Mouse (Mus musculus): Measurements from ENCODE around the gene Slc34a1. TPM values are rescaled to one million over a fixed set of nuclear protein-coding genes. Genes with fewer than 3 reads are reported as not detected.

Gene Slc34a1
- polyA plus RNA-seq, 1 experiment from 2014 or later, result not detected

DNA sequence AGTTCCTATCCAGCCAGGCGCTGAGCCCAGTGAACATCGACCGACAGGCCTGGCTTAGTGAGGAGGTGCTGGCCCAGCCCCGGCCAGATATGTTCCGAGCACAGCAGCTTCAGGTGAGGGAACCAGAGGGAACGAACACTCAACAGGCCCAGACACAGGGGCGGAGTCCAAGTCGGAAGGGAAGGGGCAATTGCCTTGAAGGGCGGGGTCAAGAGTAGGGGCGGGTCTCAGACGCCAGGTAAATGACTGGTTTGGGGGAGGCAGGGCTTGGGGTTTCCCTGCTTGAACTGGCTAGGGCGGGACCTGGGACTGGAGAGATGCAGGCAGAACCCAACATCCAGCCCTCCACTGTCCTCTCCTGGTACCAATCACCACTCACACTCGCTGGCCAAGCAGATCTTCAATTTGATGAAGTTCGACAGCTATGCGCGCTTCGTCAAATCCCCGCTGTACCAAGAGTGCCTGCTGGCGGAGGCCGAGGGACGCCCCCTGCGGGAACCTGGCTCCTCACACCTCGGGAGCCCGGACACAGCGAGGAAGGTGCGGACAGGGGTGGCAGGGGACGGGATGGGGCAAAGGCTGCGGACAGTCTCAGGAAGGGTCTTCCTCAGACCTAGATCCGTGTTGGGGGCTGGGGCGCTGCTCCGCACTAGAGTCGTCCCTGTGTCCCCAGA lies 18.9 kb upstream of the Slc34a1 start:
- H3K4me3 ChIP-seq, result peak overlapping the region; percentile 17; the same call in 1 of the 2 replicates
- H3K9ac ChIP-seq, result peak overlapping the region; percentile 34; the same call in 1 of the 2 replicates
- no peaks in the 10 kb centered on the region for H3K9me3 ChIP-seq
- peak; percentile 64; the same call in 1 of the 2 replicates for ATAC-seq (ENCODE audit: insufficient number of reproducible peaks, insufficient read depth, low FRiP score, low TSS enrichment)
- H3K4me2 ChIP-seq (replicated peaks), result peak overlapping the region; percentile 38
- H3K36me3 ChIP-seq, result no peaks in the 10 kb centered on the region
- H3K4me1 ChIP-seq, result peaks cover 4% of the 10 kb centered on the region
- H3K27ac ChIP-seq, result no peak overlapping the region
- 7% methylated on average over 32 of the region's 32 CpGs for WGBS
- peaks cover 57% of the 10 kb centered on the region for H3K27me3 ChIP-seq

DNA sequence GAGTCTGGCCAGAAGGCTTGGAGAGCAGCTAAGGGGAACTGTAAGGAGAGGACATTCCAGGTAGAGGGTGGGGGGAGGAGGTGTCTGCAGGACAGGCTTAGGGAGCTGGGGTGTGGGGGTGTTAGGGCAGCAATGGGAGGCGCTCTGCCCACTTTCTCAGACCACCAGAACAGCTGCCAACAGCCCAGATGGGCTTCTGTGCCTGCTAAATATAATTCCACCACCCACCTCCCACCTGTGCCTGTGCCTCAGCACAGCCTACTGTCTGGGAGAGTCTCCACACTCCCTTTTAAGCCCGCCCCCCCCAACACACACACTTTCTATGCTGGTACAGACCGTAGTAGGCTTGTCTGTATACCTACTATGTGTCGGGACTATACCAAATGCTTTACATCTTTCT lies 16.2 kb upstream of the Slc34a1 start:
- Histone ChIP-seq H3K27me3 (peaks cover 48% of the 10 kb centered on the region), H3K4me3 (no peak overlapping the region), H3K9me3 (no peaks in the 10 kb centered on the region), H3K4me2 (replicated peaks) (no peak overlapping the region), H3K4me1 (peaks cover 4% of the 10 kb centered on the region), H3K36me3 (no peaks in the 10 kb centered on the region), H3K27ac (no peak overlapping the region), H3K9ac (no peak overlapping the region)
- 68% methylated on average over 4 of the region's 4 CpGs for WGBS
- no peak for ATAC-seq (ENCODE audit: insufficient number of reproducible peaks, insufficient read depth, low FRiP score, low TSS enrichment)

DNA sequence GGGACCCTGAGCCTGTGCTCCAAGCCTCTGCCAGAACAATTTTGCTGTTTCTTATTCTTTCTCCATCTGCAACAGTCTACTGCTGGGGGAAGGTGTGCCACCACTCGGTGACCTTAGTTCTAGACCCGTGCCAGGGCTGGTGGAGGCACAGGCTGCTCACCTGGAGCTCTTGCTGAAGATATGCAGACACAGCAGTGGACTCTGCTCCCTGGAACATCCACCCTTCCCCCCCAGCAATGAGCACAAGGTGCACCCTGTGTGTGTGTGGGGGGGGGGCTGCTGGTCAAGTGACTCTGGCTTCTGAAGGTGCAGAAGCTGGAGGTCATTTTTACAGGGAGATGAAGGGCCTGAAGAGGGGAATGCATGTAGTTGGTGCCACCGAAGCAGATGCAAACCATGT lies 7.3 kb upstream of the Slc34a1 start:
- Histone ChIP-seq H3K36me3 (no peaks in the 10 kb centered on the region), H3K27me3 (no peaks in the 10 kb centered on the region), H3K9me3 (no peaks in the 10 kb centered on the region), H3K9ac (no peak overlapping the region), H3K4me2 (replicated peaks) (no peak overlapping the region), H3K4me3 (no peak overlapping the region), H3K27ac (no peak overlapping the region), H3K4me1 (no peaks in the 10 kb centered on the region)
- ATAC-seq (ENCODE audit: insufficient number of reproducible peaks, insufficient read depth, low FRiP score, low TSS enrichment), result no peak
- WGBS, result 80% methylated on average over 3 of the region's 3 CpGs

DNA sequence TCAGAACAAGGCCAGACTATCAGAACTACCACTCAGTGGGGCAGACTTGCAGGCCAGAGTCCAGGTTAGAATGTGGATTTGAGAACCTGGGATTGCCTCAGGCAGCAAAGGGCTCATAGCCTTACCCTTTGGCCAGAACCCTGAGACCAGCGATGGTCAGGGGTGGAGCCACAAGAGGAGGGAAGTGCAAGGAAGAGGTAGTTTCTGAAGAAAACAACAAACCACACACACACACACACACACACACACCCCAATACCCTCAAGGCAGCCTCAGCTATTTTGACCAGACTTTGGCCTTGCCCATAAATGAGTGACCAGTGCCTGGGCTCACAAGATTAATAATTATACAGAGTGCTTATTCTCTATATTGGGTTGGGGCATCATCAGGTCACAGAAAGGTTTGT lies 6.4 kb upstream of the Slc34a1 start:
- H3K9me3 ChIP-seq, result no peaks in the 10 kb centered on the region
- H3K4me3 ChIP-seq, result no peak overlapping the region
- ATAC-seq (ENCODE audit: insufficient number of reproducible peaks, insufficient read depth, low FRiP score, low TSS enrichment), result no peak
- no peaks in the 10 kb centered on the region for H3K36me3 ChIP-seq
- no peak overlapping the region for H3K27ac ChIP-seq
- no peak overlapping the region for H3K4me2 ChIP-seq (replicated peaks)
- H3K9ac ChIP-seq, result no peak overlapping the region
- WGBS, result 67% methylated on average over 1 of the region's 1 CpGs
- 0 out of 2 replicates have a peak, but pooled peaks cover 3% of the 10 kb centered on the region for H3K4me1 ChIP-seq
- H3K27me3 ChIP-seq, result no peaks in the 10 kb centered on the region

DNA sequence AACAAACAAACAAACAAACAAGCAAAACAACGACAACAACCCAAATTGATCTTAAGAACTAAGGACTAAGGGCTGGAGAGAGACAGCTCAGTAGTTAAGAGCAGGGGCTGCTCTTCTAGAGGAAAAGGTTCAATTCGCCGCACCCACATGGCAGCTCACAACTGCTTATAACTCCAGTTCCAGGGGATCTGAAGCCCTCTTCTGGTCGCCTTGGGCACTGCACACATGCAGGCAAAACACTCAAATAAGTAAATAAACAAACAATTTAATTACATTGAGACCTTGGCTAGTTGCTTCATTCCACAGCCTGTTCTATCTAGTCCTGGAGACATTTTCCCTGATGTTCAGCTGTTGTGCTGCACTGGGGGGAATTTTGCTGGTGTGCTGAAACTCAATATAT lies 5.1 kb upstream of the Slc34a1 start:
- H3K9ac ChIP-seq, result no peak overlapping the region
- 0 out of 2 replicates have a peak, but pooled peaks cover 3% of the 10 kb centered on the region for H3K4me1 ChIP-seq
- ATAC-seq (ENCODE audit: insufficient number of reproducible peaks, insufficient read depth, low FRiP score, low TSS enrichment), result no peak
- H3K4me2 ChIP-seq (replicated peaks), result no peak overlapping the region
- H3K27me3 ChIP-seq, result no peaks in the 10 kb centered on the region
- no peaks in the 10 kb centered on the region for H3K9me3 ChIP-seq
- H3K4me3 ChIP-seq, result no peak overlapping the region
- H3K27ac ChIP-seq, result no peak overlapping the region
- 68% methylated on average over 4 of the region's 4 CpGs for WGBS
- H3K36me3 ChIP-seq, result no peaks in the 10 kb centered on the region

DNA sequence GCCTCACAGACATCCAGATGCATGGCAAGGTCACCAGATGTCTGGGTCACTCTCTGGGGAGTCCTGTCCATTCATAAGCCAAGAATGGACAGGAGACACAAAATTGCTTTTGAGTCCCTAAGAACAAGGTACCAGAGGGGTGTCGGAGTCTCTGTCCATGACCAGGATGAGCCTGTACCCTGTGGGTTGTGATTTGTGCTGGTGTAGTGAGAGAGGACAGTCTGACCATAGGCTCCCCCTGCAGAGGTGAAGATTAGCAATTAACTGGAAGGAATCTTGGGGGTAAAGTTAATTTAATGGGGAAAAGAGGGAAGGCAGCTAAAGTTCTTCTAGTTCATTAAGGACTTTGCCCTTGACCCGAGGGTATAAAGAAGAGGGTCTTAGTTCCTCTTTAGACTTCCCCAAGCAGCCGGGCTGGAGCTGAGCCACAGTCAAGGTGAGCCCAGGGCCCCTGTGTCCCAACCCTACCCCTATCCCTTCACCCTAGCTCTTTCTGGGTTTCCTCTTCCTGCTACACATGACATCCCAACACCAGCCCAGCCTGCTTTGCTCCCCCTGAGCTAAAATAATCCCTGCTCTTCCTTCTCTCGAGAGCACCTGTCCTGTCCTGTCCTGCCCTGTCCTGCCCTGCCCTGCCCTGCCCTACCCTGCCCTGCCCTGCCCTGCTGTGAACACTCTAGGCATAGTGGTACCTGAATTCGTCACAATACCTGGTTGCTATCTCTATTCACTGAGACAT lies 1.5 kb downstream of the Slc34a1 start:
- Histone ChIP-seq H3K9ac (no peak overlapping the region), H3K4me3 (no peak overlapping the region), H3K27ac (no peak overlapping the region), H3K4me1 (0 out of 2 replicates have a peak, but pooled peaks cover 3% of the 10 kb centered on the region), H3K4me2 (replicated peaks) (no peak overlapping the region), H3K9me3 (no peaks in the 10 kb centered on the region), H3K27me3 (no peaks in the 10 kb centered on the region), H3K36me3 (no peaks in the 10 kb centered on the region)
- ATAC-seq (ENCODE audit: insufficient number of reproducible peaks, insufficient read depth, low FRiP score, low TSS enrichment), result no peak
- 68% methylated on average over 5 of the region's 5 CpGs for WGBS

DNA sequence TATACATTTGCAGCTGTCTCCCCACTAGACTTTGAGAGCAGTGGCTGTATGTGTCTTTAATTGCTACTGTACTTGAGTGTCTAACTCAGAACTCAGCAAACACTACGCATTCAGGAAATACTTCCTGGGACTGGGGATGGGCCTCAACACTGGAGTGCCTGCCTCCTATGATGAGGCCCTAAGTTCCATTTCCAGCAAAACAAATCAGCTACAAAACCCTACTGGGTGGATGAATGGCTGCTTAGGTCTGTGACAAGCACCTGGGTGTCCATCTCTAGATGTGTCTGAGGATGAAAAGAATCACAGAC lies 2.0 kb downstream of the Slc34a1 start:
- Histone ChIP-seq H3K9me3 (no peaks in the 10 kb centered on the region), H3K27me3 (no peaks in the 10 kb centered on the region), H3K4me2 (replicated peaks) (no peak overlapping the region), H3K4me1 (0 out of 2 replicates have a peak, but pooled peaks cover 3% of the 10 kb centered on the region), H3K36me3 (no peaks in the 10 kb centered on the region), H3K27ac (no peak overlapping the region), H3K9ac (no peak overlapping the region), H3K4me3 (no peak overlapping the region)
- no peak for ATAC-seq (ENCODE audit: insufficient number of reproducible peaks, insufficient read depth, low FRiP score, low TSS enrichment)
- 79% methylated on average over 1 of the region's 1 CpGs for WGBS

DNA sequence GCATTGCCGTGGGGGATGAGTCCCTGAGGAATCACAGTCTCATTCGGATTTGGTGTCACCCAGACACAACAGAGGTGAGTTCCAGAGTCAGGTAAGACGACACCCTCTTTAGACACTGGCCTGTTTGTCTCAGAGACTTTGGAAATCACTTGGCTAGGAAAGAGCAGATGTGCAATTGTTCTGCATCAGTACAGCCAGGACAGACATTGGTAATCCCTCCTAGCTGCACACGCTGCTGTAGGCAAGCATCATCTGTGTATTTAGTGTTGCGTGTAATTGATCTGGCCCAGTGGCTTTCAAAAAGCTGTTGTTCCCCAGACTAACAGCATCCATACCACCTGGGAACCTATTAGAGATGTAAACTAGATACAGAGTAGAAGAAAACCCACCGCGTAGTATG lies 5.3 kb downstream of the Slc34a1 start:
- no peaks in the 10 kb centered on the region for H3K4me1 ChIP-seq
- 69% methylated on average over 7 of the region's 7 CpGs for WGBS
- H3K27me3 ChIP-seq, result no peaks in the 10 kb centered on the region
- H3K9me3 ChIP-seq, result no peaks in the 10 kb centered on the region
- H3K27ac ChIP-seq, result no peak overlapping the region
- ATAC-seq (ENCODE audit: insufficient number of reproducible peaks, insufficient read depth, low FRiP score, low TSS enrichment), result no peak
- no peaks in the 10 kb centered on the region for H3K36me3 ChIP-seq
- H3K9ac ChIP-seq, result no peak overlapping the region
- H3K4me2 ChIP-seq (replicated peaks), result no peak overlapping the region
- no peak overlapping the region for H3K4me3 ChIP-seq

DNA sequence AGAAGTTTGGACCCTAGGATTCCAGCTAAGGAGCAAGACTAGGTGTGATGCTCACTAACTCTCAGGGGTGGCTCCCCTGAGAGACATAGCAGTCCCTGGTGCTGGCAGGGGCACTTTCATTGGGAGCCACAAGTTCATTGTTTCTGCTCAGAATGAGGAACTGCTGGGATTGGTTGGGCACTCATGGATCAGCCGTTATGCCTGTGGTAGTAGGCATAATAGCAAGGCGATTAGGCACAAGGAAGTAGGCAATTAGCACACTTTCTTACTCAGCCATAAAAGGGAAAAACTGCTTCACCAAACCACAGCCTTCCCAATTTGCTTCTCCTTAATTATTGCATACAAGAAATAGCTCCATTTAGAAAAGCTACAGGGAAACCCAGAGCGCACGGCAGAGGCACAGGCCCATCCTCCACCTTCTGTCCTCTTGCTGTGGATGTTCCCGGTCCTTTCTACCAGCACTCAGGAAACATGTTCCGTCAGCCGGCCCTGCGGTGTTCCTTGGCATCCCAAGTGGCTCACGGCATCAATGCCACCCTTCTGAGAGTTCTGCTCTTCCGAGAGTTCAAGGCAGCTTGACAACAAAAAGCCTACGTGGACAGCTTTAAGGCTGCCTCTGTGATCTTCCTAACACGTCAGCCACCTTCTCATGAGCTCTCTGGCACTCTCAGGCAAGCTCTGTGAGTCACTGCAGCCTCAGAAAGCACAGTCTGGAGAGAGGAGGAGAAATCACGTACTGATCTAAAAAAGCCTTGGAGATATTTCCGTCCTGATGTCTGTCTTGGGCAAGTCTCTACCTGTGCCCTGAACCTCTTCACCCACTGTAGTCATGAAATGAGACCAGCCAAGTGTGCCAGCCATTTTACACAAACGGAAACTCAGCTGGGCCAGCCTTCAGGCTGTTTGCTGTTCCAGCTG lies 6.2 kb downstream of the Slc34a1 start:
- no peak for ATAC-seq (ENCODE audit: insufficient number of reproducible peaks, insufficient read depth, low FRiP score, low TSS enrichment)
- no peaks in the 10 kb centered on the region for H3K9me3 ChIP-seq
- no peaks in the 10 kb centered on the region for H3K27me3 ChIP-seq
- no peaks in the 10 kb centered on the region for H3K36me3 ChIP-seq
- H3K4me1 ChIP-seq, result no peaks in the 10 kb centered on the region
- no peak overlapping the region for H3K27ac ChIP-seq
- 68% methylated on average over 15 of the region's 15 CpGs for WGBS
- no peak overlapping the region for H3K4me3 ChIP-seq
- H3K4me2 ChIP-seq (replicated peaks), result no peak overlapping the region
- H3K9ac ChIP-seq, result no peak overlapping the region

DNA sequence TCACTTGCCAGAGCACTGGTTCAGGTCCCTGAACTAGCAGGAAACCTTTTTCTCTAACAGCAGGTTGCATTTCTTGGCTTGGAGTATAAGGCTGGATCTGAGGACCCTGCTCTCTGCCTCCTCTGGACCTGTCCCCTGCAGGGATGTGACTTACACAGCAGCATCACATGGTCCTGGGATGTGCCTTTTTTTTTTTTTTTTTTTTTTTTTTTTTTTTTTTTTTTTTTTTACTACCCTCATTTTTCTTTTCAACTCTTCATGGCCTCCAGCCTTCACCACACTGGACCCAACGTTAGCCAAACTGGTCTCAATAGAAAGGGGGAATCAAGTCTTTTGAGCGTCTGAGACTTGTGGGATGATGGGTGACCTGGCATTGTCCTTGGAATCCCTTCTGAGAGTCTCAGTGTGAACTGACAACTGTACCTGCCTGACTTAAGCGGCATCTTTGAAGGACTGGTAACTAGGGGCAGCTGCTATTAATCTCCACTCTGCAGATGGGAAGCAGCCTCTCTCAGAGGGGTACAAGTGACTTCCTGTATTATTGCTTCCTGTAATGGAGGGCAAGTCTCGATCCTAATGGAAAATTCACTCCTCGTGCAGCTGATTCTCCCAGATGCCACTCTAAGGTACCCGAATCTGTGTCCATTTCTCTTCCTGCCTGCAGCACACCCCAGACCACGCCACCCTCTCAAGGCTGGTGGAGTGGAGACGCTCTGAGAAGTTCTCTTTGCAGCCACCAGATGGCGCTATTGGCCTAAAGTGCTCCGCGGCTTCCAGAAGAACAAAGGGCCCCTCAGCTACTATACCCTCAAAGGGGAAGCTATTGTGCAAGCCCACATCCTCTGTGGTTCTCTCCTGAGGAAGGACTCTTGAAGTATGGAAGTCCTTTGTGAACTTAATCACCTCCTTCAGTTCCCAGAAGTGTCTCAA lies 7.1 kb downstream of the Slc34a1 start:
- no peaks in the 10 kb centered on the region for H3K9me3 ChIP-seq
- H3K27me3 ChIP-seq, result no peaks in the 10 kb centered on the region
- peak; percentile 86 for ATAC-seq (ENCODE audit: insufficient number of reproducible peaks, insufficient read depth, low FRiP score, low TSS enrichment)
- H3K9ac ChIP-seq, result peak overlapping the region; percentile 25; the same call in 1 of the 2 replicates
- WGBS, result 12% methylated on average over 11 of the region's 11 CpGs
- H3K4me1 ChIP-seq, result no peaks in the 10 kb centered on the region
- H3K27ac ChIP-seq, result no peak overlapping the region; the same call in 1 of the 2 replicates
- H3K4me2 ChIP-seq (replicated peaks), result peak overlapping the region; percentile 19; the same call in 1 of the 2 replicates
- H3K36me3 ChIP-seq, result no peaks in the 10 kb centered on the region
- H3K4me3 ChIP-seq, result no peak overlapping the region
